Mouse (Mus musculus) neural tube, embryonic 12.5 days (tissue): ENCODE measurements around the gene Tox3. TPM values are rescaled to one million over a fixed set of nuclear protein-coding genes. Genes with fewer than 3 reads are reported as not detected.

ENCODE experiments used
- ATAC-seq: fragments of 200-750 bp; cut with Nextera tagmentation; 2 replicates; pipeline ENCODE4 v1.8.0; 2017; ENCODE audit warnings: low read depth, mild to moderate bottlenecking, moderate TSS enrichment, moderate library complexity; ENCODE audit not compliant: low FRiP score
- H3K27ac ChIP-seq: fragments of 300-500 bp; sonication (generic); 2 replicates; pipeline ENCODE4 v1.5.1; 2016
- H3K27me3 ChIP-seq: fragments of 300-500 bp; sonication (generic); replicated peaks from 2 replicates; pipeline ENCODE4 v1.6.1; 2016; ENCODE audit warnings: mild to moderate bottlenecking
- H3K36me3 ChIP-seq: fragments of 300-500 bp; sonication (generic); 2 replicates; pipeline ENCODE4 v1.6.1; 2016; ENCODE audit warnings: mild to moderate bottlenecking
- H3K4me1 ChIP-seq: fragments of 300-500 bp; sonication (generic); 2 replicates; pipeline ENCODE4 v1.6.1; 2016
- H3K4me2 ChIP-seq: fragments of 300-500 bp; sonication (generic); replicated peaks from 2 replicates; pipeline ENCODE4 v1.6.1; 2016; ENCODE audit warnings: mild to moderate bottlenecking
- H3K4me3 ChIP-seq: fragments of 300-500 bp; sonication (generic); 2 replicates; pipeline ENCODE4 v1.5.1; 2016
- H3K9ac ChIP-seq: fragments of 300-500 bp; sonication (generic); 2 replicates; pipeline ENCODE4 v1.6.1; 2016; ENCODE audit warnings: mild to moderate bottlenecking
- H3K9me3 ChIP-seq: fragments of 300-500 bp; sonication (generic); 2 replicates; pipeline ENCODE4 v1.6.1; 2016; ENCODE audit warnings: mild to moderate bottlenecking
- WGBS: fragments of 180-500 bp; shearing (Covaris S2); methylation state at CpG from one replicate; pipeline ENCODE4 v1.1.7; 2016; 5-methylcytosine and 5-hydroxymethylcytosine counted together
- polyA plus RNA-seq: library from polyadenylated mRNA; unstranded; fragments of >200 nt; fragmentation: Nextera tagmentation; extraction: Ambion mirVana; gene quantifications from 2 replicates; pipeline ENCODE4 v1.2.1, GENCODE M21; 2016

The Tox3 gene
- polyA plus RNA-seq, 1 experiment from 2014 or later, result 55.7 TPM

GRCm38 (mm10) chr8:90314312-90314711, 33.8 kb downstream of the Tox3 start:
- H3K4me2 ChIP-seq, result no peak overlapping the region
- WGBS, result 89% methylated on average over 7 of the region's 7 CpGs
- no peak overlapping the region for H3K4me3 ChIP-seq
- no peaks in the 10 kb centered on the region for H3K9me3 ChIP-seq
- H3K27ac ChIP-seq, result no peak overlapping the region
- H3K9ac ChIP-seq, result no peak overlapping the region
- H3K27me3 ChIP-seq, result no peaks in the 10 kb centered on the region
- ATAC-seq, result no peak
- H3K36me3 ChIP-seq, result peaks cover 13% of the 10 kb centered on the region; the same call in 1 of the 2 replicates
- H3K4me1 ChIP-seq, result no peaks in the 10 kb centered on the region

GRCm38 (mm10) chr8:90302951-90303350, 45.2 kb downstream of the Tox3 start:
- peaks cover 34% of the 10 kb centered on the region for H3K4me1 ChIP-seq
- H3K4me2 ChIP-seq, result peak overlapping the region; percentile 4; the same call in 1 of the 2 replicates
- H3K9ac ChIP-seq, result no peak overlapping the region
- 0 out of 2 replicates have a peak, but pooled peaks cover 6% of the 10 kb centered on the region for H3K9me3 ChIP-seq
- H3K36me3 ChIP-seq, result peaks cover 7% of the 10 kb centered on the region
- WGBS, result 41% methylated on average over 12 of the region's 12 CpGs
- H3K4me3 ChIP-seq, result no peak overlapping the region
- peak overlapping the region; percentile 38; the same call in 1 of the 2 replicates for H3K27ac ChIP-seq
- ATAC-seq, result peak; percentile 72; the same call in 1 of the 2 replicates
- H3K27me3 ChIP-seq, result no peaks in the 10 kb centered on the region

DNA sequence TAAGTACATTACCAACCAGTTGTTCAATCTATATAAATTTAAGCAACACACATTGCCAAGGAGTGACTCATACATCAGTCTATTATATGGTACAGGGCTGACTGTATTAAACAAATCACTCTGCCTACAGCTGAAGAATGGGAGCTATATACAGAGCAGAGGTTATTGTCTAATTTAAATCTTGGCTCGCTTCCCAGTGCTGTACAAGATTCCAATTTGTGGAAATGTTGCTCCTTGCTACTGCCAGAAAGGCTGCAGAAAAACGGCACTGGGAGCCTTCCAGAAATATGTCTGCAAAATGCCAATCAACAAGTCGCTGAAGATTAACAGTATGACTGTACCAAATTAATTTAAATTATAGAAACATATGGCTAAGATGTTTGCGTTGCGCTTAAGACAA, 45.9 kb downstream of the Tox3 start:
- H3K4me2 ChIP-seq, result peak overlapping the region; percentile 30; the same call in 1 of the 2 replicates
- no peak overlapping the region for H3K9ac ChIP-seq
- H3K4me1 ChIP-seq, result peaks cover 34% of the 10 kb centered on the region
- ATAC-seq, result peak; percentile 84
- 0 out of 2 replicates have a peak, but pooled peaks cover 6% of the 10 kb centered on the region for H3K9me3 ChIP-seq
- no peak overlapping the region for H3K4me3 ChIP-seq
- no peak overlapping the region for H3K27ac ChIP-seq
- no peaks in the 10 kb centered on the region for H3K27me3 ChIP-seq
- WGBS, result 54% methylated on average over 5 of the region's 5 CpGs
- peaks cover 7% of the 10 kb centered on the region for H3K36me3 ChIP-seq

DNA sequence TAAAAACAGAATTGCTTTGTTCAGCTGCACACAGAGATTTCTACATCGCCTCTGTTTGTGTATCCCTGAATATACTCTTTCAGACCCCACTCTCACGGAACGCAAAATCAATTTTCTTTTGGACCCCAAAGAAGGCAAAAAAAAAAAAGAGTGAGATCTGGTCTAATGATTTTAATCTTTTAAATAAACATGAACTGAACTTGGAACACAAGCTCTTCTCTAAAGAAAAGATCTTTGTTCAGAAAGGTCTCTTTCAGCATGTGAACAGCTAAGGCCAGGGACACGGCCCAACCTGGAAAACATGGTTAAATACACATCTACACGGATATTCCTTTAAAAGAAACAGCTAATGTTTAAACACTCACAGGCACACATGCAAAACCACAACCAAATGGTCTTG, 46.6 kb downstream of the Tox3 start:
- H3K9ac ChIP-seq, result no peak overlapping the region
- no peak overlapping the region; the same call in 1 of the 2 replicates for H3K4me2 ChIP-seq
- H3K27me3 ChIP-seq, result no peaks in the 10 kb centered on the region
- H3K36me3 ChIP-seq, result peaks cover 3% of the 10 kb centered on the region; the same call in 1 of the 2 replicates
- no peak overlapping the region for H3K4me3 ChIP-seq
- H3K4me1 ChIP-seq, result peaks cover 34% of the 10 kb centered on the region
- H3K9me3 ChIP-seq, result 0 out of 2 replicates have a peak, but pooled peaks cover 3% of the 10 kb centered on the region
- H3K27ac ChIP-seq, result no peak overlapping the region
- ATAC-seq, result no peak
- 37% methylated on average over 5 of the region's 5 CpGs for WGBS

DNA sequence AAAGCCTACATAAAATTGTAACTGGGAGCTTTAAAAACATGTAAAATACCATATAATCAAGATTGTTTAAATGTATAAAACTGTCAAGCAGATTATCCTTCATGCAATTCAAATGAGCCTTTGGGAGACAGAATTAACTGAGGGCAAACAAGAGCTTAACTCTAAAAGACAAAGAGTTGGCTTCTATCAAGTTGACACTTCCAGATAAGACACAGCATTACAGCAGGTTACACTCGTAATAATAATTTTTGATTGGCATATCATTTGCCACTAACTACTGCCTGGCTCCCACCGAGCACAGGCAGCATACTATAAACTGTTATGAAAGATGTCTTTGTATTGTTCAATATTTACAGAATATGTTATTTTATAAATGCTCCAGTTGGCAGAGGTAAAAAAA, 47.2 kb downstream of the Tox3 start:
- Histone ChIP-seq H3K9me3 (no peaks in the 10 kb centered on the region), H3K4me2 (no peak overlapping the region), H3K4me1 (peaks cover 34% of the 10 kb centered on the region), H3K27ac (no peak overlapping the region), H3K9ac (no peak overlapping the region), H3K27me3 (no peaks in the 10 kb centered on the region), H3K36me3 (peaks cover 1% of the 10 kb centered on the region; the same call in 1 of the 2 replicates), H3K4me3 (no peak overlapping the region)
- 59% methylated on average over 2 of the region's 2 CpGs for WGBS
- ATAC-seq, result no peak

DNA sequence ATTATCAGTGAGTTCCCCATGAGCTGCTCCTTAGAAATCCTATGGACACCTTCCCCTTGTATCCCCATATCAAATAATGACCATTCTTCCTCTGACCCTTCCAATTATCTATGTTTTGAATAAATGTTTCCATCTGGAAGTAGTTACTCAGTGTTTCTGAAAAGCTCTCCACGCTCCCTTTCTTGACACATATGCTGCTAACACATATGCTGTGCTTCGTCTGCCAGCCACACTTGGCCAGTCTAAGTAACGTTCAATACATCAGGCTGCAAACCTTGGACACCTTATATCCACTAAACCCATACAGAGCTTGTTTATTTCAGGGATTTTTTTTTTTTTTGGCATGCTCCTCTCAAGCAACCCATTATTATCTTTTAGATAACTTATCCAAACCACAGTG, 54.1 kb downstream of the Tox3 start:
- WGBS, result 93% methylated on average over 3 of the region's 3 CpGs
- Histone ChIP-seq H3K9ac (no peak overlapping the region), H3K27me3 (no peaks in the 10 kb centered on the region), H3K9me3 (no peaks in the 10 kb centered on the region), H3K4me3 (no peak overlapping the region), H3K4me2 (no peak overlapping the region), H3K4me1 (no peaks in the 10 kb centered on the region), H3K27ac (no peak overlapping the region), H3K36me3 (peaks cover 2% of the 10 kb centered on the region; the same call in 1 of the 2 replicates)
- ATAC-seq, result no peak

DNA sequence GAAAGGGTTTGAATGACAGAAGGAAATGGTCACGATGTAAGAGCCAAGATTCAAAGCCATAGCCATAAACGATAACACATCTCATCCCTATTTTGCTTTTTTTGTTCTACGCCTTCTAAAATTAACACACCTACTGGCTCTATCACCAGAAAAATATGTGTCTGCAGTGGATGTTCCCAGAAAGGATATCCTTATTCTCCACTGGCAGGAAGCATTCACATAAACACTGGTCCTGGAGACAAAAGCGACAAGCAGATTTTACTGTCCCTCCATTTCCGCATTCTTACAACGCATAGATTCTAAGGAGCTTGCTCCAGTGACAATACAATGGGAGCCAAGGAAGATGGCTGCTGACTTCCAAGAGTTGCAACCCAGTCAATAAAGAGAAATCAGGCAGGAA, 57.3 kb downstream of the Tox3 start:
- Histone ChIP-seq H3K4me1 (no peaks in the 10 kb centered on the region), H3K36me3 (no peaks in the 10 kb centered on the region), H3K9ac (no peak overlapping the region), H3K4me2 (no peak overlapping the region), H3K27me3 (no peaks in the 10 kb centered on the region), H3K27ac (no peak overlapping the region), H3K9me3 (no peaks in the 10 kb centered on the region), H3K4me3 (no peak overlapping the region)
- ATAC-seq, result no peak
- WGBS, result 93% methylated on average over 6 of the region's 6 CpGs

DNA sequence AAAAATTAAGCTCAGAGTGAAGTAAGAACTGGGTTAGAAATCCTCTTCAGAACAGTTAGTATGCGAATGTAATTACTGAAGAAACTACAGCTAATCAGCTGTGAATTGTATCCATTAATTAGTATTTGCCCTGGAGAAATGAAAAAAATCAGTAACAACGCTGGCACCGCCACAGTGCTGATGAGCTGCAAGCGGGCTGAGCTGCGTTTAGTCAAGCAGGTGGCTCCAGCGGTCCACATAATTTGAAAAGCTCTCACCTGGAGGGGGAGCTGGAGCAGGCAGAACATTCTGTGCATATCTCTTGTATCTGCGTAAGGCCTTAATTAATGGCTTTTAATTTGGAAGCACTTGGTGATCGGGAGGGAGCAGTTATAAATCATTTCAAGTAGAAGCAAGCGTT, 71.4 kb downstream of the Tox3 start:
- H3K4me3 ChIP-seq, result no peak overlapping the region
- H3K4me2 ChIP-seq, result no peak overlapping the region
- H3K36me3 ChIP-seq, result no peaks in the 10 kb centered on the region
- 66% methylated on average over 9 of the region's 9 CpGs for WGBS
- H3K4me1 ChIP-seq, result peaks cover 48% of the 10 kb centered on the region
- no peak overlapping the region for H3K27ac ChIP-seq
- no peaks in the 10 kb centered on the region for H3K9me3 ChIP-seq
- ATAC-seq, result 0 out of 2 replicates have a peak, but pooled peaks have one; percentile 37
- no peak overlapping the region for H3K9ac ChIP-seq
- no peaks in the 10 kb centered on the region for H3K27me3 ChIP-seq

GRCm38 (mm10) chr8:90273182-90273581, 75.0 kb downstream of the Tox3 start:
- Histone ChIP-seq H3K27ac (no peak overlapping the region), H3K4me2 (no peak overlapping the region), H3K36me3 (peaks cover 6% of the 10 kb centered on the region; the same call in 1 of the 2 replicates), H3K27me3 (no peaks in the 10 kb centered on the region), H3K9me3 (no peaks in the 10 kb centered on the region), H3K4me3 (no peak overlapping the region), H3K4me1 (peaks cover 43% of the 10 kb centered on the region; the same call in 1 of the 2 replicates), H3K9ac (no peak overlapping the region)
- WGBS, result 40% methylated on average over 7 of the region's 7 CpGs
- ATAC-seq, result no peak

- Histone ChIP-seq H3K9me3 (no peaks in the 10 kb centered on the region), H3K4me2 (no peak overlapping the region), H3K36me3 (peaks cover 6% of the 10 kb centered on the region; the same call in 1 of the 2 replicates), H3K27ac (no peak overlapping the region), H3K9ac (no peak overlapping the region), H3K4me3 (no peak overlapping the region), H3K27me3 (no peaks in the 10 kb centered on the region), H3K4me1 (peaks cover 40% of the 10 kb centered on the region; the same call in 1 of the 2 replicates)
- 67% methylated on average over 10 of the region's 10 CpGs for whole genome bisulfite sequencing
- ATAC-seq, result no peak
Measured at GRCm38 (mm10) chr8:90271920-90272319, 76.2 kb downstream of the Tox3 start.

GRCm38 (mm10) chr8:90267698-90268256, 80.4 kb downstream of the Tox3 start:
- peaks cover 5% of the 10 kb centered on the region; the same call in 1 of the 2 replicates for H3K4me1 ChIP-seq
- no peaks in the 10 kb centered on the region for H3K27me3 ChIP-seq
- 0 out of 2 replicates have a peak, but pooled peaks have one; percentile 13 for ATAC-seq
- WGBS, result 59% methylated on average over 12 of the region's 12 CpGs
- H3K36me3 ChIP-seq, result peaks cover 6% of the 10 kb centered on the region; the same call in 1 of the 2 replicates
- no peak overlapping the region for H3K9ac ChIP-seq
- 0 out of 2 replicates have a peak overlapping the region, but pooled peaks have one; percentile 4 for H3K4me2 ChIP-seq
- peak overlapping the region; percentile 42; the same call in 1 of the 2 replicates for H3K27ac ChIP-seq
- H3K9me3 ChIP-seq, result no peaks in the 10 kb centered on the region
- no peak overlapping the region for H3K4me3 ChIP-seq

DNA sequence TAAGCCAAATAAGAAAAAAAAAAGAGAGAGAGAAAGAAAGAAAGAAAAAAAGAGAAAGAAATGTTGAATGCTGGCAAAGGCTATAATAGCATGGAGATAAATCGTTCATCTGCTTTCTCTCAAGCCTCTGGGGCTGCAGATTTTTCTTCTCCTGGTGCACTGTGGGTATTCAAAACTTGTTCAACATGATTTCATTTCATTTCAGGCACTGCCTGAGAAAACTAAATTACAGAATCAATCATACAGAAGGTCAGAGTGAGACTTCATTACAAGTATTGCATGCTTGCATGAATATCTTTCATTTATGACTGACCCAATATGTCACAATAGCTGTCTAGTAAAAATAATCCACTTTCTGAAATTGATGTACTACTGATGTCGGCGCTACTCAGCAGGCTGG, 81.2 kb downstream of the Tox3 start:
- H3K4me1 ChIP-seq, result peaks cover 5% of the 10 kb centered on the region; the same call in 1 of the 2 replicates
- no peaks in the 10 kb centered on the region for H3K9me3 ChIP-seq
- no peak overlapping the region for H3K4me3 ChIP-seq
- no peak overlapping the region for H3K27ac ChIP-seq
- no peak overlapping the region for H3K4me2 ChIP-seq
- ATAC-seq, result no peak
- 70% methylated on average over 3 of the region's 3 CpGs for WGBS
- H3K27me3 ChIP-seq, result no peaks in the 10 kb centered on the region
- H3K36me3 ChIP-seq, result peaks cover 6% of the 10 kb centered on the region; the same call in 1 of the 2 replicates
- no peak overlapping the region for H3K9ac ChIP-seq
